Mouse (Mus musculus) left cerebral cortex, postnatal 25 days (tissue): Measurements from ENCODE around the gene Actl7b. TPM values are rescaled to one million over a fixed set of nuclear protein-coding genes. Genes with fewer than 3 reads are reported as not detected.

Experiments used
- DNase-seq, 2 experiments: peaks; one replicate each; pipeline ENCODE4 v3.0.0; 2022; ENCODE audit warnings: low spot score in 2 of 2, mixed read lengths in 1 of 2
- intact Hi-C: fragments of 180-260 bp; cut with DNase I; formaldehyde crosslinking; loops from one replicate; pipeline ENCODE4 v1.15.1; 2025
- total RNA-seq, 2 experiments: library from RNA; stranded (reverse); gene quantifications; 2 replicates each; pipeline ENCODE4 v1.2.3; 2021

The Actl7b gene
- under 1 TPM in 1 of 2 experiments, not detected in 1; 0.32 TPM for total RNA-seq

- intact Hi-C loops: no loop called here
- no peak for DNase-seq
Measured at GRCm38 (mm10) chr4:56741041-56741493, at the start of gene Actl7b. Gene Actl7b, minus strand, starts transcription at chr4:56741443.

- intact Hi-C loops: no loop called here
- DNase-seq: no peak
Measured at GRCm38 (mm10) chr4:56771065-56771464, 29.8 kb upstream of the Actl7b start.

GRCm38 (mm10) chr4:56768913-56769312, 27.7 kb upstream of the Actl7b start:
- intact Hi-C loops: no loop called here
- no peak for DNase-seq

- intact Hi-C loops: no loop called here
- DNase-seq: peak in 1 of 2 experiments; percentile 44
Measured at GRCm38 (mm10) chr4:56767861-56768284, 26.6 kb upstream of the Actl7b start.

GRCm38 (mm10) chr4:56757693-56758092, 16.4 kb upstream of the Actl7b start:
- DNase-seq: no peak
- intact Hi-C loops: loop anchor here (5.0 kb wide), 1 partner anchor 50 kb away; no protein-coding TSS in a partner anchor

- intact Hi-C loops: loop anchor here (5.0 kb wide), 1 partner anchor 50 kb away; no protein-coding TSS in a partner anchor
- DNase-seq: no peak
Measured at GRCm38 (mm10) chr4:56756966-56757600, 15.8 kb upstream of the Actl7b start.

- no peak for DNase-seq
- intact Hi-C loops: loop anchor here (5.0 kb wide), 1 partner anchor 49 kb away; no protein-coding TSS in a partner anchor
Measured at GRCm38 (mm10) chr4:56756021-56756420, 14.8 kb upstream of the Actl7b start.

- no peak for DNase-seq
- intact Hi-C loops: no loop called here
Measured at GRCm38 (mm10) chr4:56747456-56747855, 6.2 kb upstream of the Actl7b start.

GRCm38 (mm10) chr4:56746345-56746744, 5.1 kb upstream of the Actl7b start:
- intact Hi-C loops: no loop called here
- no peak for DNase-seq

- DNase-seq: no peak
- intact Hi-C loops: loop anchor here (2.0 kb wide), 1 partner anchor 21 kb away; no protein-coding TSS in a partner anchor
Measured at GRCm38 (mm10) chr4:56743363-56744195, 2.3 kb upstream of the Actl7b start, which contains the start of gene Actl7a. Gene Actl7a, plus strand, starts transcription at chr4:56743413.

GRCm38 (mm10) chr4:56742698-56743097, 1.5 kb upstream of the Actl7b start:
- no peak for DNase-seq
- intact Hi-C loops: loop anchor here (2.0 kb wide), 1 partner anchor 20 kb away; no protein-coding TSS in a partner anchor

GRCm38 (mm10) chr4:56740611-56741010, 632 bp downstream of the Actl7b start:
- DNase-seq: no peak
- intact Hi-C loops: no loop called here

GRCm38 (mm10) chr4:56740020-56740485, 1.2 kb downstream of the Actl7b start, which contains the start of gene Gm26657:
Gene Gm26657, plus strand, starts transcription at chr4:56740070.
- DNase-seq: no peak
- intact Hi-C loops: no loop called here

- DNase-seq: no peak
Measured at GRCm38 (mm10) chr4:56725839-56726238, 15.4 kb downstream of the Actl7b start.

GRCm38 (mm10) chr4:56723237-56723636, 18.0 kb downstream of the Actl7b start:
- intact Hi-C loops: loop anchor here (2.0 kb wide), 1 partner anchor 20 kb away; the partner anchor contains the start of gene Actl7a
- no peak for DNase-seq

More at GRCm38 (mm10) chr4:56725839-56726238, 15.4 kb downstream of the Actl7b start:
- intact Hi-C loops: no loop called here

GRCm38 (mm10) chr4:56722346-56722745, 18.9 kb downstream of the Actl7b start:
- no peak for DNase-seq
- intact Hi-C loops: loop anchor here (2.0 kb wide), 1 partner anchor 20 kb away; the partner anchor contains the start of gene Actl7a

- DNase-seq: peak in 1 of 2 experiments; percentile 26
- intact Hi-C loops: no loop called here
Measured at GRCm38 (mm10) chr4:56721469-56721868, 19.8 kb downstream of the Actl7b start.

GRCm38 (mm10) chr4:56720403-56720802, 20.8 kb downstream of the Actl7b start:
- DNase-seq: peak in 1 of 2 experiments; percentile 70
- intact Hi-C loops: no loop called here

GRCm38 (mm10) chr4:56719456-56719855, 21.8 kb downstream of the Actl7b start:
- DNase-seq: no peak
- intact Hi-C loops: no loop called here
